Mouse (Mus musculus) thymus, postnatal 10 days (tissue): ENCODE data around the gene Mapk8.

Source experiments
- DNase-seq, 2 experiments: peaks; one replicate each; pipeline ENCODE4 v3.0.0; 2021; ENCODE audit warnings: low spot score in 2 of 2

Gene Mapk8

GRCm38 (mm10) chr14:33348146-33348545 is 98.8 kb downstream of the Mapk8 start:
- DNase-seq: no peak

DNA sequence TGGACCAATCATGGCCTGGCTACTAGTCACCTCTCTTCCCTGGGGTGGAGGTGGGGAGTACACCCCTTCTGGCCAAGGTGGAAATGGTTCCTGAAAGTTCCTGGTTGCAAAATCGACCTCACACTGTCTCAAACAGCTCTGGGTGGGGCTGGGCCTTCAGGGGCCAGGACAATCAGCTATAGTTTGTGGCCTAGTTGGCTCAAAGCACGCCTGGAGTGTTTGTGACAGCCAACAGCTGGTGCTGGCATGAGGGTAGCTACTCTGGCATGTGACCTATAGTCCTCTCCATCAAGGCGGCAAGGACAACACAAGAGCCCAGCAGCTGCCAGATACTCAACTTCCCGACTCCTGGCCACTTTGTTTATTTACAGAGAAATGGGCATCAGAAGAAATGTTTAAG is 99.2 kb downstream of the Mapk8 start:
- no peak for DNase-seq

DNA sequence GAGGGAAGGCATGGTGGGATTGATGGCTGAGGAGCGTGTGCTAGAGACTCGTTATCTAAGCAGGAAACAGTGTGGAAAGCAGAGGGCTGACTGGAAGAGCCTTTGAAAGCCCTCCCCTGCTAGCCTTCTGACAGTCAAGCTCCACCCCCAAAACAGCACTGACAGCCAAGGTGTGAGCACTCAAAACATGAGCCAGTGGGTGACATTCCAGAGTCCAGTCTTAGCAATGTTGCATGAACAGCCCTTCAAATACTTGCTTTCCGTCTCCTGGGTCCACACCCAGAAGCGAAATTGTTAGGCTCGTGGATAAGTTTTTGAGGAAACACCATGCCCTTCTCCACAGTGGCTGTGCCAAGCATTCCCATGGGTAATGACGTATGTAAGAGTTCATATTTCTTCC is 100.4 kb downstream of the Mapk8 start:
- DNase-seq: no peak

GRCm38 (mm10) chr14:33343131-33343725 is 103.7 kb downstream of the Mapk8 start:
- DNase-seq: no peak

- DNase-seq: no peak
Observed at GRCm38 (mm10) chr14:33338684-33339083, 108.3 kb downstream of the Mapk8 start.

DNA sequence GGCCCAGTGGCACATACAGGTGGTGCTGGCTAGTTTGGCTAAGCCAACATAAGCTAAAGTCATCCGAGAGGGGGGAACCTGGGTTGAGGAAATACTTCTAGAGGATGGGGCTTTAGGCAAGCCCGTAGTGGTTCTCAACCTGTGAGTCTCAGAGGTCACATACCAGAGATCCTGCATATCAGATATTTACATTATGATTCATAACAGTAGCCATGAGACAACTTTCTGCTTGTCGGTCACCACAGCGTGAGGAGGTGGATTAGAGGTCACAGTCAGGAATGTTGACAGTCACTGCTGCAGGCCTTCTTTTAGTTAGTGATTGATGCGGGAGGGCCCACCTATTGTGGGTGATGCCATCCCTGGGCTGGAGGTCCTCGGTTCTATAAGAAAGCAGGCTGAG is 111.2 kb downstream of the Mapk8 start:
- no peak for DNase-seq

DNA sequence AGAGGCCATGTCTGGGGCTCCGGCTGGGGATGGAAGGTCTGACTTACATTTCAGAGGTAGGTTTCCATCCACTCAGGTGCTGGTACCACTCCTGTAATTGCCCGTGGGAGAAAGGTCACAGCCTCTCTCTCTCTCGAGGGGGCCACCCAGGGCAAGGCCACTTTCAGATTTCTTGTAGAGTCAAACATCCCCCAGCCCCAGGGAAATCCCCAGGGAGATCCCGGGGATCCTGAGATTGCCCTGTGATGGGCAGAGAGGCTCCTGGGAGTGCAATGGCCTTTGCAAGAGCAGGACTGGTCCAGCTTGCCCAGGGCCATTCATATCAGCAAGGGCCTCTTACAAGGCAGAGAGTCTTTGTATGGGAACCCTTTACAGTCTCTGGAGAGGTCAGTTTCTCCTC is 112.6 kb downstream of the Mapk8 start:
- no peak for DNase-seq

DNA sequence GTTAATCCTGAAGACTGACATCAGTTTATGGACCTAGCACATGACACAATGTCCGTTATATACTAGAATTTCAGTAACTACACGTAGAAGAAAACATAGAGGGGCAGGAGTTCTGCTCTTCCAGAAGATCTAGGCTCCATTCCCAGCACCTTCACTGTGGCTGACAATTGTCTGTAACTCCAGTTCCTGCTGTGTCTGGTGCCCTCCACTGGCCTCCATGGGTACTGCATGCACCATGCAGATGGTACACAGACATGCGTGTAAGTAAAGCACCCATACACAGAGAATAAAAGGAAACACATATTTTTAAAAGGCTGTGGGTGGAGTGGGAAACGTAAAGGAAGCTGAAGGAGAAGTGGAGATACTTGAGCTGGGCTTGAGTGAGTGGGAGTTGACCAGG is 113.1 kb downstream of the Mapk8 start:
- peak in 1 of 2 experiments; percentile 22 for DNase-seq

DNA sequence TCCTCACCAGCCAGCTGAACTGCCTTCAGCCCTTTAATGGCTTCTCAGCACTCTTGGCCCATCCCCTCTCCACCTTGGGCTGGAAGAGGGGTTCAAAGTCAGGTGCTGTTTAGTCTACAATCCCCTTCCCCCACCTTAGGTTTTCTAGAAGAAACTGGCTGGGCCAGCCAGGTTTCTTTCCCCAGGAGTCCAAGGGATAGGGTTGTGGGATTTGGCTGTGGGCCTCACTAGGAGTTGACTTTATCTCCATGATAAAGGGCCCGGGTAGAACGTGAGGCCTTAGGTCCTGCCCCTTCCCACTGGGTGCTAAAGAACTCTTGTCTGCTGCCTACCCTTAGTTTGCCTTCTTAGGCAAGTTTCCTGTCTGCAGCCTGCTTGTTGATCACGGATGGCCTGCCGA is 115.3 kb downstream of the Mapk8 start:
- DNase-seq: no peak

DNA sequence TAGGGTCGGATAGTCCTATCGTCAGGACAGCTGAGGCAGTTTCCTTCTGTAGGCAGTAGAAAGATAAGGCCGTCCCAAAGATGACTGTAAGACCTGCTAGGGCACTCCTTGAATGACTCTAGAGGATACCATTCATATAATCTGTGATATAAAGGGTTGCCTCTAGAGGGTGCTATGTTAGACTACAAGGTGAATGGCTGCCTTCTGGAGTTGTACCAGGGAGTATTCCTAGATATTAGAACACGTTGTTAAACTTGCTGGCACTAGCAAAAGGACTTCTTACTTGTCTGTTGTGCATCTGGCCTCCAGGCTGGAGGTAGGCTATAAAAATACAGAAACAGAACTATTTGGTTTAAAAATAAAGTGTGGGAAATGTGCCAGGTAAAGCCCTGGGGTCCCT is 116.0 kb downstream of the Mapk8 start:
- DNase-seq: no peak

- DNase-seq: no peak
Observed at GRCm38 (mm10) chr14:33329297-33329805, 117.6 kb downstream of the Mapk8 start.

DNA sequence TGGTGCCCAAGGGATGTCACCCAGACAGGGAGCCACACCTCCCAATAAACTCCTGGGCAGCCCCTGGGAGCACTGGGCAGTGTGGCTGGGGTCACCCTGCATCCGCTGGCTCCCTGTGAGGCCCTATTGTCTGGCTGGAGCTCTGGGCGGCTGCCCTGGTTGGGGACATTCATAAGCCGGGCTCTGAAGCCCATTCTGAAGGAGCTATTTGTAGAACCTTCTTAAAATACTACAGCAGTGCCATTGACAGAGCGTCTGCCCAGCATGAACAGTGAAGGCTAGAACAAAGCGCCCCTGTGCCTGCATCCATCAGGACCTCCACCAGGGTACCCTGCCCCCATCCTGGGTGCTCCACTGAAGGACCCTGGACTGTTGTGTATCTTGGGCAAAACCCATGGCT is 118.6 kb downstream of the Mapk8 start:
- DNase-seq: no peak
